Mouse (Mus musculus): Measurements from ENCODE around the gene Fsip1. TPM values are rescaled to one million over a fixed set of nuclear protein-coding genes. Genes with fewer than 3 reads are reported as not detected.
"Not testable (repeated sequence)": the region's sequence is repeated elsewhere in the genome, so short reads cannot be mapped to it uniquely, and the experiment has no call there.

Gene Fsip1
- polyA plus RNA-seq, 1 experiment from 2014 or later, result 0.49 TPM

- Histone ChIP-seq H3K9ac (ENCODE audit: low read length) (no peak overlapping the region), H3K4me3 (ENCODE audit: low read depth, low read length) (no peak overlapping the region), H3K4me1 (replicated peaks; ENCODE audit: control insufficient read depth, insufficient read depth, low read length) (peaks cover 20% of the 10 kb centered on the region), H3K27ac (ENCODE audit: low read depth) (0 out of 2 replicates have a peak overlapping the region, but pooled peaks have one; percentile 41), H3K27me3 (replicated peaks; ENCODE audit: control insufficient read depth, insufficient read depth, low read length) (no peaks in the 10 kb centered on the region), H3K9me3 (ENCODE audit: control insufficient read depth, low read length) (no peaks in the 10 kb centered on the region), H3K36me3 (ENCODE audit: control insufficient read depth, insufficient read depth, low read length) (no peaks in the 10 kb centered on the region), H3K4me2 (ENCODE audit: low read length) (no peak overlapping the region)
- WGBS, result 76% methylated on average over 2 of the region's 2 CpGs
- ATAC-seq (replicated peaks; ENCODE audit: low FRiP score, low TSS enrichment, low read depth) (no peak), DNase-seq (ENCODE audit: low spot score) (no peak)
Observed at GRCm38 (mm10) chr2:118160991-118161390, 95.8 kb downstream of the Fsip1 start.

- Histone ChIP-seq H3K9ac (ENCODE audit: low read length) (no peak overlapping the region), H3K4me3 (ENCODE audit: low read depth, low read length) (no peak overlapping the region), H3K36me3 (ENCODE audit: control insufficient read depth, insufficient read depth, low read length) (no peaks in the 10 kb centered on the region), H3K4me1 (replicated peaks; ENCODE audit: control insufficient read depth, insufficient read depth, low read length) (peaks cover 20% of the 10 kb centered on the region), H3K27ac (ENCODE audit: low read depth) (0 out of 2 replicates have a peak overlapping the region, but pooled peaks have one; percentile 41), H3K27me3 (replicated peaks; ENCODE audit: control insufficient read depth, insufficient read depth, low read length) (no peaks in the 10 kb centered on the region), H3K9me3 (ENCODE audit: control insufficient read depth, low read length) (no peaks in the 10 kb centered on the region), H3K4me2 (ENCODE audit: low read length) (no peak overlapping the region; the same call in 1 of the 2 replicates)
- no peak for ATAC-seq (replicated peaks; ENCODE audit: low FRiP score, low TSS enrichment, low read depth)
- 20% methylated on average over 6 of the region's 6 CpGs for WGBS
- no peak for DNase-seq (ENCODE audit: low spot score)
Observed at GRCm38 (mm10) chr2:118160547-118160946, 96.2 kb downstream of the Fsip1 start.

- ATAC-seq (replicated peaks; ENCODE audit: low FRiP score, low TSS enrichment, low read depth) (no peak), DNase-seq (ENCODE audit: low spot score) (no peak)
- no peak overlapping the region for H3K27ac ChIP-seq (ENCODE audit: low read depth)
- H3K9ac ChIP-seq (ENCODE audit: low read length), result no peak overlapping the region
- no peaks in the 10 kb centered on the region for H3K36me3 ChIP-seq (ENCODE audit: control insufficient read depth, insufficient read depth, low read length)
- H3K27me3 ChIP-seq (replicated peaks; ENCODE audit: control insufficient read depth, insufficient read depth, low read length), result no peaks in the 10 kb centered on the region
- no peak overlapping the region for H3K4me3 ChIP-seq (ENCODE audit: low read depth, low read length)
- peaks cover 20% of the 10 kb centered on the region for H3K4me1 ChIP-seq (replicated peaks; ENCODE audit: control insufficient read depth, insufficient read depth, low read length)
- no peak overlapping the region for H3K4me2 ChIP-seq (ENCODE audit: low read length)
- 51% methylated on average over 6 of the region's 6 CpGs for WGBS
- H3K9me3 ChIP-seq (ENCODE audit: control insufficient read depth, low read length), result no peaks in the 10 kb centered on the region
Observed at GRCm38 (mm10) chr2:118159126-118159525, 97.6 kb downstream of the Fsip1 start.

GRCm38 (mm10) chr2:118158095-118158494 lies 98.7 kb downstream of the Fsip1 start:
- H3K27ac ChIP-seq (ENCODE audit: low read depth), result no peak overlapping the region
- WGBS, result 93% methylated on average over 3 of the region's 3 CpGs

GRCm38 (mm10) chr2:118149855-118150563 lies 106.8 kb downstream of the Fsip1 start:
- no peaks in the 10 kb centered on the region for H3K9me3 ChIP-seq (ENCODE audit: control insufficient read depth, low read length)
- no peak overlapping the region for H3K4me3 ChIP-seq (ENCODE audit: low read depth, low read length)
- H3K4me2 ChIP-seq (ENCODE audit: low read length), result no peak overlapping the region
- no peaks in the 10 kb centered on the region for H3K36me3 ChIP-seq (ENCODE audit: control insufficient read depth, insufficient read depth, low read length)
- ATAC-seq (replicated peaks; ENCODE audit: low FRiP score, low TSS enrichment, low read depth) (no peak), DNase-seq (ENCODE audit: low spot score) (no peak)
- H3K27ac ChIP-seq (ENCODE audit: low read depth), result no peak overlapping the region
- H3K4me1 ChIP-seq (replicated peaks; ENCODE audit: control insufficient read depth, insufficient read depth, low read length), result no peaks in the 10 kb centered on the region
- no peak overlapping the region for H3K9ac ChIP-seq (ENCODE audit: low read length)
- 71% methylated on average over 12 of the region's 12 CpGs for WGBS
- H3K27me3 ChIP-seq (replicated peaks; ENCODE audit: control insufficient read depth, insufficient read depth, low read length), result no peaks in the 10 kb centered on the region

More at GRCm38 (mm10) chr2:118158095-118158494, 98.7 kb downstream of the Fsip1 start:
- Histone ChIP-seq H3K9me3 (ENCODE audit: control insufficient read depth, low read length) (no peaks in the 10 kb centered on the region), H3K4me1 (replicated peaks; ENCODE audit: control insufficient read depth, insufficient read depth, low read length) (peaks cover 20% of the 10 kb centered on the region), H3K4me2 (ENCODE audit: low read length) (no peak overlapping the region), H3K36me3 (ENCODE audit: control insufficient read depth, insufficient read depth, low read length) (no peaks in the 10 kb centered on the region), H3K4me3 (ENCODE audit: low read depth, low read length) (no peak overlapping the region), H3K9ac (ENCODE audit: low read length) (no peak overlapping the region), H3K27me3 (replicated peaks; ENCODE audit: control insufficient read depth, insufficient read depth, low read length) (no peaks in the 10 kb centered on the region)
- DNase-seq (ENCODE audit: low spot score) (no peak), ATAC-seq (replicated peaks; ENCODE audit: low FRiP score, low TSS enrichment, low read depth) (no peak)

- Histone ChIP-seq H3K9ac (ENCODE audit: low read length) (no peak overlapping the region), H3K4me1 (replicated peaks; ENCODE audit: control insufficient read depth, insufficient read depth, low read length) (no peaks in the 10 kb centered on the region), H3K27me3 (replicated peaks; ENCODE audit: control insufficient read depth, insufficient read depth, low read length) (no peaks in the 10 kb centered on the region), H3K9me3 (ENCODE audit: control insufficient read depth, low read length) (no peaks in the 10 kb centered on the region), H3K4me3 (ENCODE audit: low read depth, low read length) (no peak overlapping the region), H3K4me2 (ENCODE audit: low read length) (no peak overlapping the region), H3K27ac (ENCODE audit: low read depth) (no peak overlapping the region), H3K36me3 (ENCODE audit: control insufficient read depth, insufficient read depth, low read length) (no peaks in the 10 kb centered on the region)
- ATAC-seq (replicated peaks; ENCODE audit: low FRiP score, low TSS enrichment, low read depth), result no peak
- no peak for DNase-seq (ENCODE audit: low spot score)
- WGBS, result 67% methylated on average over 4 of the region's 4 CpGs
Observed at GRCm38 (mm10) chr2:118148321-118149142, 108.2 kb downstream of the Fsip1 start.

GRCm38 (mm10) chr2:118147749-118148148 lies 109.0 kb downstream of the Fsip1 start:
- ATAC-seq (replicated peaks; ENCODE audit: low FRiP score, low TSS enrichment, low read depth); DNase-seq (ENCODE audit: low spot score): not testable (repeated sequence)

GRCm38 (mm10) chr2:118141651-118142050 lies 115.1 kb downstream of the Fsip1 start:
- DNase-seq (ENCODE audit: low spot score), result no peak
- WGBS, result 87% methylated on average over 10 of the region's 10 CpGs

More at GRCm38 (mm10) chr2:118147749-118148148, 109.0 kb downstream of the Fsip1 start:
- not testable (repeated sequence) for H3K27ac ChIP-seq (ENCODE audit: low read depth); H3K4me3 ChIP-seq (ENCODE audit: low read depth, low read length); H3K9me3 ChIP-seq (ENCODE audit: control insufficient read depth, low read length); H3K27me3 ChIP-seq (replicated peaks; ENCODE audit: control insufficient read depth, insufficient read depth, low read length); H3K36me3 ChIP-seq (ENCODE audit: control insufficient read depth, insufficient read depth, low read length); H3K4me2 ChIP-seq (ENCODE audit: low read length); H3K4me1 ChIP-seq (replicated peaks; ENCODE audit: control insufficient read depth, insufficient read depth, low read length); H3K9ac ChIP-seq (ENCODE audit: low read length)
- WGBS, result 44% methylated on average over 3 of the region's 3 CpGs

More at GRCm38 (mm10) chr2:118141651-118142050, 115.1 kb downstream of the Fsip1 start:
- ATAC-seq (replicated peaks; ENCODE audit: low FRiP score, low TSS enrichment, low read depth), result no peak
- no peaks in the 10 kb centered on the region for H3K36me3 ChIP-seq (ENCODE audit: control insufficient read depth, insufficient read depth, low read length)
- H3K27ac ChIP-seq (ENCODE audit: low read depth), result no peak overlapping the region
- H3K9me3 ChIP-seq (ENCODE audit: control insufficient read depth, low read length), result no peaks in the 10 kb centered on the region
- no peaks in the 10 kb centered on the region for H3K4me1 ChIP-seq (replicated peaks; ENCODE audit: control insufficient read depth, insufficient read depth, low read length)
- H3K4me3 ChIP-seq (ENCODE audit: low read depth, low read length), result no peak overlapping the region
- no peak overlapping the region for H3K4me2 ChIP-seq (ENCODE audit: low read length)
- no peaks in the 10 kb centered on the region for H3K27me3 ChIP-seq (replicated peaks; ENCODE audit: control insufficient read depth, insufficient read depth, low read length)
- H3K9ac ChIP-seq (ENCODE audit: low read length), result no peak overlapping the region
